Mouse (Mus musculus) heart, adult 2 months (tissue): ENCODE results near the gene Olfr556. TPM values are rescaled to one million over a fixed set of nuclear protein-coding genes. Genes with fewer than 3 reads are reported as not detected.

Source experiments
- DNase-seq, 2 experiments: peaks; one replicate each; pipeline ENCODE4 v3.0.0; 2021
- H3K27ac ChIP-seq: fragments of 200-600 bp; 2 replicates; pipeline ENCODE4 v1.8.1; 2022
- H3K27me3 ChIP-seq: fragments of 200-500 bp; 2 replicates; pipeline ENCODE4 v1.6.1; 2012; ENCODE audit warnings: mild to moderate bottlenecking, low read length, inconsistent platforms, mixed read lengths; ENCODE audit not compliant: control insufficient read depth, insufficient read depth
- H3K36me3 ChIP-seq: fragments of 200-500 bp; 2 replicates; pipeline ENCODE4 v1.6.1; 2012; ENCODE audit warnings: low read length, inconsistent platforms; ENCODE audit not compliant: control insufficient read depth, insufficient read depth
- H3K4me1 ChIP-seq: fragments of 200-500 bp; 2 replicates; pipeline ENCODE4 v1.6.1; 2011; ENCODE audit warnings: low read length; ENCODE audit not compliant: control insufficient read depth, insufficient read depth
- H3K4me3 ChIP-seq: fragments of 200-600 bp; 2 replicates; pipeline ENCODE4 v1.8.1; 2022
- H3K79me2 ChIP-seq: fragments of 200-500 bp; replicated peaks from 2 replicates; pipeline ENCODE4 v1.6.1; 2012; ENCODE audit warnings: mild to moderate bottlenecking, inconsistent platforms, low read length, moderate library complexity, mixed read lengths; ENCODE audit not compliant: control insufficient read depth, insufficient read depth
- H3K9ac ChIP-seq: fragments of 200-500 bp; 2 replicates; pipeline ENCODE4 v1.6.1; 2012; ENCODE audit warnings: low read depth, mild to moderate bottlenecking, control low read depth, inconsistent platforms, low read length, mixed read lengths
- CTCF ChIP-seq: fragments of 200-600 bp; IDR thresholded peaks from 2 replicates; pipeline ENCODE4 v1.8.1; 2022; ENCODE audit warnings: antibody characterized with exemption, mild to moderate bottlenecking, moderate library complexity
- EP300 ChIP-seq: fragments of 200-500 bp; IDR thresholded peaks from 2 replicates; pipeline ENCODE4 v1.6.1; 2011; ENCODE audit warnings: low read depth, low read length, control low read depth; ENCODE audit not compliant: insufficient read depth
- POLR2A ChIP-seq: fragments of 200-500 bp; IDR thresholded peaks from 2 replicates; pipeline ENCODE4 v1.6.1; 2011; ENCODE audit warnings: mild to moderate bottlenecking, low read depth, low read length, control low read depth; ENCODE audit not compliant: insufficient read depth
- WGBS: fragments of 180-500 bp; shearing (Covaris S2); methylation state at CpG from one replicate; pipeline ENCODE4 v1.1.7; 2018; 5-methylcytosine and 5-hydroxymethylcytosine counted together
- intact Hi-C: fragments of 180-260 bp; cut with DNase I; formaldehyde crosslinking; loops from one replicate; pipeline ENCODE4 v1.15.1; 2025
- polyA plus RNA-seq: library from polyadenylated mRNA; depleted of rRNA; stranded (reverse); fragments of >200 nt; gene quantifications from 2 replicates; pipeline ENCODE4 v1.2.3, GENCODE M21; 2012; rRNA removed
- total RNA-seq, 2 experiments: library from RNA; stranded (reverse); gene quantifications; 2 replicates each; pipeline ENCODE4 v1.2.3; 2021

Gene Olfr556
- total and polyA plus RNA-seq, 3 experiments = not detected

- Histone ChIP-seq H3K79me2 (no peaks in the 10 kb centered on the region), H3K9ac (no peak overlapping the region), H3K36me3 (no peaks in the 10 kb centered on the region), H3K4me1 (no peaks in the 10 kb centered on the region), H3K27ac (no peak overlapping the region), H3K27me3 (no peaks in the 10 kb centered on the region; the same call in 1 of the 2 replicates), H3K4me3 (no peak overlapping the region)
- DNase-seq = no peak
- TF ChIP-seq EP300 = no peak
- no peak for TF ChIP-seq CTCF
- no peak for TF ChIP-seq POLR2A
- WGBS = 87% methylated on average over 7 of the region's 7 CpGs
- intact Hi-C loops = no loop called here
Observed at GRCm38 (mm10) chr7:102698461-102698860, 33.8 kb downstream of the Olfr556 start.

- H3K4me3 ChIP-seq = no peak within 1 kb of the TSS
- H3K79me2 ChIP-seq = no peaks in the 10 kb centered on the region
Observed at GRCm38 (mm10) chr7:102701915-102702314, 37.2 kb downstream of the Olfr556 start, which contains the start of gene Olfr558. Olfr558 (plus strand) TSS chr7:102702215.

GRCm38 (mm10) chr7:102718970-102719369 lies 54.3 kb downstream of the Olfr556 start, which contains the start of gene Olfr33:
Olfr33 (minus strand) TSS chr7:102719070.
- no peak for DNase-seq
- Histone ChIP-seq H3K27me3 (no peaks in the 10 kb centered on the region), H3K4me3 (no peak within 1 kb of the TSS), H3K9ac (no peak within 1 kb of the TSS), H3K79me2 (no peaks in the 10 kb centered on the region), H3K36me3 (no peaks in the 10 kb centered on the region), H3K4me1 (no peaks in the 10 kb centered on the region), H3K27ac (no peak within 1 kb of the TSS)
- 30% methylated on average over 1 of the region's 1 CpGs for WGBS
- intact Hi-C loops = no loop called here
- no peak for TF ChIP-seq POLR2A
- no peak for TF ChIP-seq CTCF
- TF ChIP-seq EP300 = no peak

More at GRCm38 (mm10) chr7:102701915-102702314, 37.2 kb downstream of the Olfr556 start, which contains the start of gene Olfr558:
- intact Hi-C loops = no loop called here
- H3K27ac ChIP-seq = no peak within 1 kb of the TSS
- H3K36me3 ChIP-seq = no peaks in the 10 kb centered on the region
- no peak within 1 kb of the TSS for H3K9ac ChIP-seq
- TF ChIP-seq EP300 = no peak
- no peak for TF ChIP-seq CTCF
- no peak for TF ChIP-seq POLR2A
- DNase-seq = no peak
- no peaks in the 10 kb centered on the region for H3K27me3 ChIP-seq
- no peaks in the 10 kb centered on the region for H3K4me1 ChIP-seq

Other genes with a start within 250 kb of the Olfr556 start
- gene Rrm1, start 223.2 kb upstream of the Olfr556 start, total RNA-seq = 1 to 10 TPM; 9.6 to 9.9 TPM
- gene Rrm1, start 223.2 kb upstream of the Olfr556 start, polyA plus RNA-seq = 4.4 and 8.1 TPM in 2 replicates
- gene Olfr543, start 183.2 kb upstream of the Olfr556 start, total RNA-seq = not detected
- gene Olfr543, start 183.2 kb upstream of the Olfr556 start, polyA plus RNA-seq = not detected in 2 replicates
- not detected for gene Olfr544, start 176.6 kb upstream of the Olfr556 start, total RNA-seq
- not detected in 2 replicates for gene Olfr544, start 176.6 kb upstream of the Olfr556 start, polyA plus RNA-seq
- not detected for gene Olfr545, start 165.3 kb upstream of the Olfr556 start, total RNA-seq
- gene Olfr545, start 165.3 kb upstream of the Olfr556 start, polyA plus RNA-seq = not detected in 2 replicates
- gene Olfr547, start 130.2 kb upstream of the Olfr556 start, total RNA-seq = not detected
- not detected in 2 replicates for gene Olfr547, start 130.2 kb upstream of the Olfr556 start, polyA plus RNA-seq
- gene Olfr548-ps1, start 124.0 kb upstream of the Olfr556 start, total RNA-seq = not detected
- gene Olfr548-ps1, start 124.0 kb upstream of the Olfr556 start, polyA plus RNA-seq = not detected in 2 replicates
- not detected for gene Olfr549, start 115.0 kb upstream of the Olfr556 start, total RNA-seq
- not detected in 2 replicates for gene Olfr549, start 115.0 kb upstream of the Olfr556 start, polyA plus RNA-seq
- gene Trim21, start 99.4 kb upstream of the Olfr556 start, total RNA-seq = 1 to 10 TPM; 3.7 to 6.1 TPM
- 3.7 and 6.2 TPM in 2 replicates for gene Trim21, start 99.4 kb upstream of the Olfr556 start, polyA plus RNA-seq
- gene Olfr550, start 93.5 kb upstream of the Olfr556 start, total RNA-seq = under 1 TPM in 1 of 2 experiments, not detected in 1; 0.07 TPM
- 0.56 and 0.86 TPM in 2 replicates for gene Olfr550, start 93.5 kb upstream of the Olfr556 start, polyA plus RNA-seq
- gene Olfr551, start 73.0 kb upstream of the Olfr556 start, total RNA-seq = not detected
- gene Olfr551, start 73.0 kb upstream of the Olfr556 start, polyA plus RNA-seq = not detected in 2 replicates
- under 1 TPM; 0.13 to 0.20 TPM for gene Olfr552, start 67.1 kb upstream of the Olfr556 start, total RNA-seq
- not detected in 2 replicates for gene Olfr552, start 67.1 kb upstream of the Olfr556 start, polyA plus RNA-seq
- not detected for gene Olfr553, start 46.7 kb upstream of the Olfr556 start, total RNA-seq
- not detected in 2 replicates for gene Olfr553, start 46.7 kb upstream of the Olfr556 start, polyA plus RNA-seq
- not detected for gene Olfr554, start 26.5 kb upstream of the Olfr556 start, total RNA-seq
- not detected in 2 replicates for gene Olfr554, start 26.5 kb upstream of the Olfr556 start, polyA plus RNA-seq
- not detected for gene Olfr555, start 6.1 kb upstream of the Olfr556 start, total RNA-seq
- gene Olfr555, start 6.1 kb upstream of the Olfr556 start, polyA plus RNA-seq = not detected in 2 replicates
- gene Trim68, start 22.4 kb downstream of the Olfr556 start, total RNA-seq = 1 to 10 TPM; 8.1 to 9.5 TPM
- 20.4 and 33.3 TPM in 2 replicates for gene Trim68, start 22.4 kb downstream of the Olfr556 start, polyA plus RNA-seq
- not detected for gene Olfr557, start 31.0 kb downstream of the Olfr556 start, total RNA-seq
- gene Olfr557, start 31.0 kb downstream of the Olfr556 start, polyA plus RNA-seq = not detected in 2 replicates
- 1 to 10 TPM; 3.0 to 3.8 TPM for gene Olfr558, start 37.3 kb downstream of the Olfr556 start, total RNA-seq
- gene Olfr558, start 37.3 kb downstream of the Olfr556 start, polyA plus RNA-seq = 3.5 and 8.4 TPM in 2 replicates
- gene Olfr33, start 54.2 kb downstream of the Olfr556 start, total RNA-seq = not detected
- gene Olfr33, start 54.2 kb downstream of the Olfr556 start, polyA plus RNA-seq = 0.33 TPM in 1 of 2 replicates, not detected in the other
- gene Olfr559, start 62.6 kb downstream of the Olfr556 start, total RNA-seq = not detected
- gene Olfr559, start 62.6 kb downstream of the Olfr556 start, polyA plus RNA-seq = not detected in 2 replicates
- gene Olfr560, start 94.5 kb downstream of the Olfr556 start, total RNA-seq = not detected
- 0.20 TPM in 2 replicates for gene Olfr560, start 94.5 kb downstream of the Olfr556 start, polyA plus RNA-seq
- gene Olfr78, start 94.6 kb downstream of the Olfr556 start, total RNA-seq = under 1 TPM; 0.57 to 0.86 TPM
- gene Olfr78, start 94.6 kb downstream of the Olfr556 start, polyA plus RNA-seq = 6.2 and 12.7 TPM in 2 replicates
- not detected for gene Olfr561, start 106.3 kb downstream of the Olfr556 start, total RNA-seq
- not detected in 2 replicates for gene Olfr561, start 106.3 kb downstream of the Olfr556 start, polyA plus RNA-seq
- gene Olfr564, start 138.6 kb downstream of the Olfr556 start, total RNA-seq = not detected
- not detected in 2 replicates for gene Olfr564, start 138.6 kb downstream of the Olfr556 start, polyA plus RNA-seq
- gene Olfr566, start 193.9 kb downstream of the Olfr556 start, total RNA-seq = not detected
- not detected in 2 replicates for gene Olfr566, start 193.9 kb downstream of the Olfr556 start, polyA plus RNA-seq
- not detected for gene Olfr568, start 212.2 kb downstream of the Olfr556 start, total RNA-seq
- not detected in 2 replicates for gene Olfr568, start 212.2 kb downstream of the Olfr556 start, polyA plus RNA-seq
- not detected for gene Olfr569, start 226.0 kb downstream of the Olfr556 start, total RNA-seq
- not detected in 2 replicates for gene Olfr569, start 226.0 kb downstream of the Olfr556 start, polyA plus RNA-seq
- gene Olfr570, start 229.7 kb downstream of the Olfr556 start, total RNA-seq = not detected
- gene Olfr570, start 229.7 kb downstream of the Olfr556 start, polyA plus RNA-seq = not detected in 2 replicates